Mouse (Mus musculus): ENCODE results near the gene Zfyve27.

GRCm38 (mm10) chr19:42147769-42148568 lies 15.8 kb upstream of the Zfyve27 start:
- peak; percentile 10 to 23; a peak in 1 of 4 replicates for TF ChIP-seq POLR2A (IDR thresholded peaks at IDR 0.05; ENCODE audit: control insufficient read depth in 1 of 2, insufficient read depth in 1 of 2, low read depth in 1 of 2, low read length in 2 of 2, poor library complexity in 1 of 2)
- no peak for TF ChIP-seq USF1 (IDR thresholded peaks at IDR 0.05; ENCODE audit: low read depth, low read length)
- no peak for TF ChIP-seq JUND (IDR thresholded peaks at IDR 0.05; ENCODE audit: low read depth, low read length)
- TF ChIP-seq EP300 (IDR thresholded peaks at IDR 0.05; ENCODE audit: low read depth in 1 of 2, low read length in 2 of 2), result no peak
- TF ChIP-seq TAL1 (IDR thresholded peaks at IDR 0.05; ENCODE audit: low read length), result no peak
- 0 out of 2 replicates have a peak, but pooled peaks have one; percentile 24 for TF ChIP-seq SIN3A (IDR thresholded peaks at IDR 0.05; ENCODE audit: low read length)
- no peak for TF ChIP-seq RCOR1 (IDR thresholded peaks at IDR 0.05; ENCODE audit: low read depth, low read length)
- no peak for TF ChIP-seq CTCF (IDR thresholded peaks at IDR 0.05 in 2 of 3, conservative IDR thresholded peaks at IDR 0.05 in 1 of 3; ENCODE audit: control insufficient read depth in 1 of 3, insufficient read depth in 1 of 3, low read depth in 2 of 3, low read length in 3 of 3, poor library complexity in 1 of 3, severe bottlenecking in 1 of 3)
- no peak for TF ChIP-seq ZC3H11A (IDR thresholded peaks at IDR 0.05; ENCODE audit: low read depth, low read length)

Data from MEL (cell line).